Mouse (Mus musculus) stomach, postnatal 0 days (tissue): Measurements from ENCODE around the gene Yjefn3. TPM values are rescaled to one million over a fixed set of nuclear protein-coding genes. Genes with fewer than 3 reads are reported as not detected.

Experiments used
- ATAC-seq: fragments of 200-750 bp; cut with Nextera tagmentation; 2 replicates; pipeline ENCODE4 v1.8.0; 2017; ENCODE audit not compliant: low FRiP score, low TSS enrichment
- DNase-seq: peaks from one replicate; pipeline ENCODE4 v3.0.0-alpha.2; 2016; ENCODE audit warnings: low spot score
- H3K27ac ChIP-seq: fragments of 300-500 bp; sonication (generic); replicated peaks from 2 replicates; pipeline ENCODE4 v1.5.1; 2014; ENCODE audit warnings: mild to moderate bottlenecking, control low read depth
- H3K27me3 ChIP-seq: fragments of 300-500 bp; sonication (generic); 2 replicates; pipeline ENCODE4 v1.6.1; 2014; ENCODE audit warnings: low read length; ENCODE audit not compliant: control insufficient read depth, insufficient read depth
- H3K36me3 ChIP-seq: fragments of 300-500 bp; sonication (generic); 2 replicates; pipeline ENCODE4 v1.6.1; 2014; ENCODE audit warnings: low read length, mixed read lengths; ENCODE audit not compliant: control insufficient read depth, insufficient read depth
- H3K4me1 ChIP-seq: fragments of 300-500 bp; sonication (generic); replicated peaks from 2 replicates; pipeline ENCODE4 v1.6.1; 2014; ENCODE audit warnings: antibody characterized with exemption; ENCODE audit not compliant: control insufficient read depth, insufficient read depth
- H3K4me2 ChIP-seq: fragments of 300-500 bp; sonication (generic); replicated peaks from 2 replicates; pipeline ENCODE4 v1.6.1; 2014; ENCODE audit warnings: low read depth, mild to moderate bottlenecking, control low read depth, moderate library complexity
- H3K4me3 ChIP-seq: fragments of 300-500 bp; sonication (generic); 2 replicates; pipeline ENCODE4 v1.5.1; 2014; ENCODE audit warnings: low read depth, low read length, control low read depth
- H3K9ac ChIP-seq: fragments of 300-500 bp; sonication (generic); 2 replicates; pipeline ENCODE4 v1.6.1; 2014; ENCODE audit warnings: mild to moderate bottlenecking, low read length, control low read depth, mixed read lengths
- H3K9me3 ChIP-seq: fragments of 300-500 bp; sonication (generic); 2 replicates; pipeline ENCODE4 v1.6.1; 2016; ENCODE audit warnings: low read length; ENCODE audit not compliant: control insufficient read depth
- CTCF ChIP-seq: IDR thresholded peaks from 2 replicates; pipeline ENCODE4 v1.5.1; 2016; ENCODE audit warnings: antibody characterized with exemption, low read depth, mild to moderate bottlenecking, moderate library complexity
- EP300 ChIP-seq: optimal IDR thresholded peaks from 2 replicates; pipeline ENCODE3; 2016; ENCODE audit warnings: antibody characterized with exemption
- WGBS: fragments of 180-500 bp; shearing (Covaris S2); extraction: QIAGEN DNeasy Blood & Tissue Kit; methylation state at CpG from one replicate; pipeline ENCODE4 v1.1.7; 2014; 5-methylcytosine and 5-hydroxymethylcytosine counted together
- polyA plus RNA-seq: library from polyadenylated mRNA; unstranded; fragments of >200 nt; fragmentation: Nextera tagmentation; extraction: Ambion mirVana; gene quantifications from 2 replicates; pipeline ENCODE4 v1.2.1, GENCODE M21; 2015

The Yjefn3 gene
- polyA plus RNA-seq, 1 experiment from 2014 or later, result 1.6 TPM

- no peak overlapping the region for H3K4me2 ChIP-seq
- no peak overlapping the region for H3K9ac ChIP-seq
- no peaks in the 10 kb centered on the region for H3K27me3 ChIP-seq
- no peak overlapping the region for H3K27ac ChIP-seq
- no peak for TF ChIP-seq CTCF
- no peak for TF ChIP-seq EP300
- H3K4me1 ChIP-seq, result peaks cover 3% of the 10 kb centered on the region; the same call in 1 of the 2 replicates
- H3K4me3 ChIP-seq, result no peak overlapping the region
- H3K36me3 ChIP-seq, result peaks cover 4% of the 10 kb centered on the region; the same call in 1 of the 2 replicates
- WGBS, result 81% methylated on average over 6 of the region's 6 CpGs
- DNase-seq (no peak), ATAC-seq (no peak)
- no peaks in the 10 kb centered on the region for H3K9me3 ChIP-seq
Observed at GRCm38 (mm10) chr8:69897857-69898256, 4.7 kb downstream of the Yjefn3 start.

- H3K27ac ChIP-seq, result no peak overlapping the region
- no peak overlapping the region for H3K4me2 ChIP-seq
- H3K4me1 ChIP-seq, result no peaks in the 10 kb centered on the region
- ATAC-seq (no peak), DNase-seq (no peak)
- H3K9me3 ChIP-seq, result no peaks in the 10 kb centered on the region
- no peak overlapping the region for H3K9ac ChIP-seq
- TF ChIP-seq CTCF (no peak), EP300 (no peak)
- H3K27me3 ChIP-seq, result no peaks in the 10 kb centered on the region
- peaks cover 4% of the 10 kb centered on the region; the same call in 1 of the 2 replicates for H3K36me3 ChIP-seq
- H3K4me3 ChIP-seq, result no peak overlapping the region
- 81% methylated on average over 4 of the region's 4 CpGs for WGBS
Observed at GRCm38 (mm10) chr8:69895772-69896451, 6.6 kb downstream of the Yjefn3 start.

GRCm38 (mm10) chr8:69894836-69895332 lies 7.6 kb downstream of the Yjefn3 start:
- H3K9me3 ChIP-seq, result no peaks in the 10 kb centered on the region
- H3K4me3 ChIP-seq, result no peak overlapping the region
- no peak overlapping the region for H3K9ac ChIP-seq
- TF ChIP-seq CTCF (no peak), EP300 (no peak)
- WGBS, result 66% methylated on average over 6 of the region's 6 CpGs
- DNase-seq, result no peak
- ATAC-seq, result no peak
- H3K36me3 ChIP-seq, result peaks cover 4% of the 10 kb centered on the region; the same call in 1 of the 2 replicates
- H3K4me1 ChIP-seq, result no peaks in the 10 kb centered on the region
- H3K4me2 ChIP-seq, result no peak overlapping the region
- H3K27ac ChIP-seq, result no peak overlapping the region
- H3K27me3 ChIP-seq, result no peaks in the 10 kb centered on the region; the same call in 1 of the 2 replicates

- peak; percentile 62 for ATAC-seq
- peak; percentile 80 for DNase-seq
Observed at GRCm38 (mm10) chr8:69893863-69894262, 8.6 kb downstream of the Yjefn3 start.

GRCm38 (mm10) chr8:69890813-69891241 lies 11.7 kb downstream of the Yjefn3 start:
- Histone ChIP-seq H3K9ac (no peak overlapping the region), H3K27ac (no peak overlapping the region), H3K4me2 (no peak overlapping the region), H3K36me3 (no peaks in the 10 kb centered on the region; the same call in 1 of the 2 replicates), H3K27me3 (peaks cover 14% of the 10 kb centered on the region), H3K4me3 (no peak overlapping the region), H3K9me3 (no peaks in the 10 kb centered on the region), H3K4me1 (no peaks in the 10 kb centered on the region)
- TF ChIP-seq CTCF, result peak; percentile 82
- no peak for TF ChIP-seq EP300
- peak; percentile 63 for DNase-seq
- ATAC-seq, result no peak
- 43% methylated on average over 19 of the region's 19 CpGs for WGBS

More at GRCm38 (mm10) chr8:69893863-69894262, 8.6 kb downstream of the Yjefn3 start:
- H3K4me1 ChIP-seq, result no peaks in the 10 kb centered on the region
- H3K27me3 ChIP-seq, result peaks cover 4% of the 10 kb centered on the region; the same call in 1 of the 2 replicates
- no peak overlapping the region for H3K4me3 ChIP-seq
- 43% methylated on average over 17 of the region's 17 CpGs for WGBS
- H3K9ac ChIP-seq, result no peak overlapping the region
- H3K27ac ChIP-seq, result no peak overlapping the region
- TF ChIP-seq CTCF, result peak; percentile 75
- TF ChIP-seq EP300, result no peak
- H3K4me2 ChIP-seq, result no peak overlapping the region
- H3K9me3 ChIP-seq, result no peaks in the 10 kb centered on the region
- peaks cover 4% of the 10 kb centered on the region; the same call in 1 of the 2 replicates for H3K36me3 ChIP-seq

- 4% methylated on average over 32 of the region's 32 CpGs for WGBS
- Histone ChIP-seq H3K9ac (no peak overlapping the region; the same call in 1 of the 2 replicates), H3K36me3 (no peaks in the 10 kb centered on the region; the same call in 1 of the 2 replicates), H3K4me3 (peak overlapping the region; percentile 30), H3K4me2 (peak overlapping the region; percentile 52), H3K4me1 (no peaks in the 10 kb centered on the region), H3K27ac (no peak overlapping the region), H3K27me3 (peaks cover 24% of the 10 kb centered on the region), H3K9me3 (no peaks in the 10 kb centered on the region)
- TF ChIP-seq CTCF, result no peak
- DNase-seq (no peak), ATAC-seq (no peak)
Observed at GRCm38 (mm10) chr8:69888902-69889301, 13.6 kb downstream of the Yjefn3 start.
